Mouse (Mus musculus) left cerebral cortex, postnatal 36 days (tissue): ENCODE data around the gene Mpnd. TPM values are rescaled to one million over a fixed set of nuclear protein-coding genes. Genes with fewer than 3 reads are reported as not detected.

Source experiments
- total RNA-seq, 2 experiments: library from RNA; stranded (reverse); gene quantifications; 2 replicates each; pipeline ENCODE4 v1.2.3; 2021

Gene Mpnd
- total RNA-seq, 2 experiments from 2014 or later: 92.7 to 105 TPM

Other genes with a start within 250 kb of the Mpnd start
- 1 to 10 TPM; 6.4 to 6.8 TPM for gene Zfp119a, start 126.8 kb upstream of the Mpnd start, total RNA-seq
- 1 to 10 TPM; 6.5 to 7.7 TPM for gene Zfp959, start 113.6 kb upstream of the Mpnd start, total RNA-seq
- 1 to 10 TPM; 3.5 to 3.8 TPM for gene Zfp119b, start 56.2 kb upstream of the Mpnd start, total RNA-seq
- gene Ebi3, start 53.1 kb upstream of the Mpnd start, total RNA-seq: 1 to 10 TPM; 1.9 to 2.0 TPM
- gene Yju2, start 46.6 kb upstream of the Mpnd start, total RNA-seq: 10 to 100 TPM; 14.1 to 15.8 TPM
- 10 to 100 TPM; 34.0 to 42.4 TPM for gene Shd, start 35.2 kb upstream of the Mpnd start, total RNA-seq
- gene Fsd1, start 19.2 kb upstream of the Mpnd start, total RNA-seq: 10 to 100 TPM; 75.0 to 97.4 TPM
- gene Stap2, start 127 bp upstream of the Mpnd start, total RNA-seq: 1 to 10 TPM; 2.3 to 3.1 TPM
- gene Sh3gl1, start 30.9 kb downstream of the Mpnd start, total RNA-seq: 10 to 100 TPM; 39.3 to 45.1 TPM
- gene Chaf1a, start 34.7 kb downstream of the Mpnd start, total RNA-seq: 1 to 10 TPM; 2.2 to 2.7 TPM
- 10 to 100 TPM; 87.9 to 94.9 TPM for gene Ubxn6, start 69.3 kb downstream of the Mpnd start, total RNA-seq
- gene Hdgfl2, start 73.9 kb downstream of the Mpnd start, total RNA-seq: 100 to 1,000 TPM in 1 of 2 experiments, 10 to 100 TPM in 1; 95.2 to 109 TPM
- 1 to 10 TPM; 2.9 to 6.4 TPM for gene Plin4, start 104.1 kb downstream of the Mpnd start, total RNA-seq
- under 1 TPM; 0.59 to 0.99 TPM for gene Plin5, start 111.9 kb downstream of the Mpnd start, total RNA-seq
- 1 to 10 TPM; 4.2 to 5.4 TPM for gene Lrg1, start 116.3 kb downstream of the Mpnd start, total RNA-seq
- 100 to 1,000 TPM; 131 to 144 TPM for gene Sema6b, start 134.6 kb downstream of the Mpnd start, total RNA-seq
- gene Tnfaip8l1, start 156.8 kb downstream of the Mpnd start, total RNA-seq: 1 to 10 TPM; 7.9 to 8.5 TPM
- gene Mydgf, start 178.2 kb downstream of the Mpnd start, total RNA-seq: 10 to 100 TPM; 39.7 to 43.9 TPM
- 10 to 100 TPM; 68.7 to 72.1 TPM for gene Dpp9, start 213.2 kb downstream of the Mpnd start, total RNA-seq